Mouse (Mus musculus) CH12.LX (cell line): ENCODE measurements around the gene Nat8f6. TPM values are rescaled to one million over a fixed set of nuclear protein-coding genes. Genes with fewer than 3 reads are reported as not detected.
"Not testable (repeated sequence)": the region's sequence is repeated elsewhere in the genome, so short reads cannot be mapped to it uniquely, and the experiment has no call there.

Source experiments
- DNase-seq: peaks from one replicate; pipeline ENCODE4 v3.0.0-alpha.2; 2013; ENCODE audit errors: extremely low read depth
- H3K27ac ChIP-seq: 2 replicates; pipeline ENCODE4 v1.5.1; 2012; ENCODE audit warnings: low read depth, mild to moderate bottlenecking, control low read depth, moderate library complexity; ENCODE audit not compliant: insufficient read depth
- H3K27me3 ChIP-seq: replicated peaks from 2 replicates; pipeline ENCODE3; 2012; ENCODE audit warnings: inconsistent platforms
- H3K36me3 ChIP-seq, 2 experiments: replicated peaks in 1 of 2; 2 replicates each; pipeline versions ENCODE3 to v1.6.1; 2012; ENCODE audit warnings: inconsistent platforms in 1 of 2, low read length in 1 of 2, mild to moderate bottlenecking in 1 of 2, mixed read lengths in 1 of 2, moderate library complexity in 1 of 2; ENCODE audit not compliant: control insufficient read depth in 1 of 2, insufficient read depth in 1 of 2
- H3K4me1 ChIP-seq, 2 experiments: 2 replicates each; pipeline ENCODE4 v1.6.1; 2012; ENCODE audit warnings: inconsistent platforms in 1 of 2, moderate library complexity in 1 of 2; ENCODE audit not compliant: insufficient read depth in 2 of 2, control insufficient read depth in 1 of 2
- H3K4me2 ChIP-seq: 2 replicates; pipeline ENCODE4 v1.6.1; 2012; ENCODE audit warnings: low read depth, mild to moderate bottlenecking, control low read depth; ENCODE audit not compliant: poor library complexity, insufficient read depth, severe bottlenecking
- H3K4me3 ChIP-seq, 3 experiments: fragments of 150-350 bp in 1 of 3; sonication (generic) in 1 of 3; replicated peaks in 1 of 3; 2 replicates each; pipeline versions ENCODE3 to v1.5.1; 2011 to 2012; ENCODE audit warnings: low read depth in 2 of 3, low read length in 2 of 3, mild to moderate bottlenecking in 2 of 3, moderate library complexity in 2 of 3, control low read depth in 1 of 3, improper control_type of control experiment in 1 of 3, inconsistent platforms in 1 of 3, mixed read lengths in 1 of 3; ENCODE audit not compliant: poor library complexity in 1 of 3
- H3K79me2 ChIP-seq: replicated peaks from 2 replicates; pipeline ENCODE4 v1.6.1; 2012; ENCODE audit warnings: mild to moderate bottlenecking, moderate library complexity; ENCODE audit not compliant: control insufficient read depth, poor library complexity, insufficient read depth, severe bottlenecking; ENCODE audit errors: extremely low read depth
- H3K9ac ChIP-seq: 2 replicates; pipeline ENCODE4 v1.6.1; 2012; ENCODE audit warnings: low read depth, mild to moderate bottlenecking, control low read depth, moderate library complexity; ENCODE audit not compliant: insufficient read depth
- H3K9me3 ChIP-seq: replicated peaks from 2 replicates; pipeline ENCODE3; 2012; ENCODE audit warnings: low read length, inconsistent platforms, mixed read lengths
- BHLHE40 ChIP-seq: IDR thresholded peaks from 2 replicates; pipeline ENCODE4 v1.6.1; 2011; ENCODE audit warnings: mild to moderate bottlenecking, low read depth, low read length, improper control_type of control experiment
- CHD2 ChIP-seq: IDR thresholded peaks from 2 replicates; pipeline ENCODE4 v1.6.1; 2011; ENCODE audit warnings: low read length, improper control_type of control experiment
- ELF1 ChIP-seq: IDR thresholded peaks from 2 replicates; pipeline ENCODE4 v1.6.1; 2014; ENCODE audit warnings: low read depth, mild to moderate bottlenecking, inconsistent platforms, low read length, improper control_type of control experiment
- JUND ChIP-seq: conservative IDR thresholded peaks from 2 replicates; pipeline ENCODE4 v1.6.1; 2011; ENCODE audit warnings: low read depth, low read length, improper control_type of control experiment
- MAZ ChIP-seq: IDR thresholded peaks from 2 replicates; pipeline ENCODE4 v1.6.1; 2012; ENCODE audit warnings: low read depth, mild to moderate bottlenecking, inconsistent platforms, low read length, improper control_type of control experiment, moderate library complexity
- NELFE ChIP-seq: IDR thresholded peaks from 2 replicates; pipeline ENCODE4 v1.6.1; 2011; ENCODE audit warnings: low read depth, low read length, improper control_type of control experiment
- POLR2A ChIP-seq: IDR thresholded peaks from 2 replicates; pipeline ENCODE4 v1.6.1; 2011; ENCODE audit warnings: low read depth, mild to moderate bottlenecking, improper control_type of control experiment, low read length
- POLR2AphosphoS2 ChIP-seq: IDR thresholded peaks from 2 replicates; pipeline ENCODE4 v1.6.1; 2011; ENCODE audit warnings: low read depth, low read length, improper control_type of control experiment
- RAD21 ChIP-seq: IDR thresholded peaks from 2 replicates; pipeline ENCODE4 v1.6.1; 2011; ENCODE audit warnings: low read depth, mild to moderate bottlenecking, low read length, improper control_type of control experiment, moderate library complexity
- SMC3 ChIP-seq: IDR thresholded peaks from 2 replicates; pipeline ENCODE4 v1.6.1; 2011; ENCODE audit warnings: low read depth, low read length, improper control_type of control experiment
- ZC3H11A ChIP-seq: IDR thresholded peaks from 2 replicates; pipeline ENCODE4 v1.6.1; 2012; ENCODE audit warnings: low read depth, mild to moderate bottlenecking, inconsistent platforms, low read length, improper control_type of control experiment
- ZKSCAN1 ChIP-seq: IDR thresholded peaks from 2 replicates; pipeline ENCODE4 v1.6.1; 2012; ENCODE audit warnings: low read depth, inconsistent platforms, low read length, improper control_type of control experiment, borderline replicate concordance
- ZNF384 ChIP-seq: IDR thresholded peaks from 2 replicates; pipeline ENCODE4 v1.6.1; 2012; ENCODE audit warnings: low read depth, low read length, improper control_type of control experiment, inconsistent platforms
- dilution Hi-C: fragments of 300-500 bp; cut with MboI; formaldehyde crosslinking; loops from 2 replicates; pipeline ENCODE4 v1.14.3; 2020; ENCODE audit warnings: low sequenced_read_pairs; ENCODE audit not compliant: extremely low pct_unique_long_range_greater_than_20kb, extremely low pct_ligation_motif_present
- in situ Hi-C: fragments of 300-500 bp; cut with MboI; formaldehyde crosslinking; loops from 3 replicates; pipeline ENCODE4 v1.14.3; 2019; ENCODE audit warnings: low sequenced_read_pairs, low pct_ligation_motif_present, low pct_unique_long_range_greater_than_20kb, mixed read lengths
- polyA plus RNA-seq: library from polyadenylated mRNA; unstranded; fragments of >175 nt; gene quantifications from 2 replicates; pipeline ENCODE4 v1.2.1, GENCODE M21; 2012; ENCODE audit warnings: low read depth; ENCODE audit not compliant: insufficient read length
- total RNA-seq, 2 experiments: library from RNA; depleted of rRNA; stranded (reverse); fragments of 300-350 nt in 1 of 2; fragments of >200 nt in 1 of 2; gene quantifications; 2 replicates each; pipeline ENCODE4 v1.2.3; 2012 to 2014

Gene Nat8f6
- total and polyA plus RNA-seq, 3 experiments: not detected

GRCm38 (mm10) chr6:85866166-85866565, 45.4 kb upstream of the Nat8f6 start:
- in situ Hi-C loops, dilution Hi-C loops: not testable (repeated sequence)

GRCm38 (mm10) chr6:85864900-85865639, 44.3 kb upstream of the Nat8f6 start:
- H3K9me3 ChIP-seq, H3K27ac ChIP-seq, H3K79me2 ChIP-seq, in situ Hi-C loops, H3K36me3 ChIP-seq, H3K4me2 ChIP-seq, DNase-seq, H3K4me1 ChIP-seq, dilution Hi-C loops, H3K4me3 ChIP-seq, H3K9ac ChIP-seq: not testable (repeated sequence)
- peaks cover 61% of the 10 kb centered on the region for H3K27me3 ChIP-seq

More at GRCm38 (mm10) chr6:85866166-85866565, 45.4 kb upstream of the Nat8f6 start:
- H3K9ac ChIP-seq, H3K4me1 ChIP-seq, DNase-seq, H3K4me2 ChIP-seq, H3K36me3 ChIP-seq, H3K4me3 ChIP-seq, H3K79me2 ChIP-seq, H3K27ac ChIP-seq, H3K9me3 ChIP-seq: not testable (repeated sequence)
- H3K27me3 ChIP-seq: peaks cover 50% of the 10 kb centered on the region

DNA sequence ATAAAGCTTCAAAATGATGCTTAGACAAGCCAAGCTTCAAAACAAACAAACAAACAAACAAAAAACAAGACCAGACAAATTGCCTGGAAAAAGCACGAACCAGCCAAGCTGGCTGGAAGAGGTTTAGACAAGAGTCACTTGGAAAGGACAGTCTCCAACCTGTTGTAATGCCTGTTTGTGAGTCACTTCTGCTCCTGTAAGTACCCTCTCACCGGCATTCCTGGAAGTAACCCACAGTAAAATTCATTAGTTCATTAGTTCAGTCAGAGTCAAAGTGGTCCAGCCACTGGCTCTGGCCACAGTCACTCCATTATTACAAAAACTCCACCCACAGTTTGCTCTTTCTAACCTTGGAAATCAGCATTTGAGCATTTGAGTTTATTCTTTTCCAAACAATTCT, 43.1 kb upstream of the Nat8f6 start:
- H3K9me3 ChIP-seq: no peaks in the 10 kb centered on the region
- dilution Hi-C loops: no loop called here
- in situ Hi-C loops: no loop called here
- no peak overlapping the region for H3K4me2 ChIP-seq
- no peak overlapping the region for H3K27ac ChIP-seq
- H3K4me3 ChIP-seq: no peak overlapping the region
- H3K79me2 ChIP-seq: no peaks in the 10 kb centered on the region
- H3K27me3 ChIP-seq: peaks cover 71% of the 10 kb centered on the region
- TF ChIP-seq SMC3: no peak
- no peak for TF ChIP-seq ZC3H11A
- no peak for TF ChIP-seq POLR2AphosphoS2
- TF ChIP-seq ZKSCAN1: no peak
- no peak for TF ChIP-seq MAZ
- TF ChIP-seq ELF1: no peak
- TF ChIP-seq JUND: no peak
- no peak for TF ChIP-seq ZNF384
- no peak for TF ChIP-seq POLR2A
- no peak for TF ChIP-seq BHLHE40
- TF ChIP-seq CHD2: no peak
- TF ChIP-seq NELFE: no peak
- no peak for TF ChIP-seq RAD21
- no peaks in the 10 kb centered on the region for H3K4me1 ChIP-seq
- no peak for DNase-seq
- H3K9ac ChIP-seq: no peak overlapping the region
- no peaks in the 10 kb centered on the region for H3K36me3 ChIP-seq
